Mouse (Mus musculus) limb, embryonic 14.5 days (tissue): ENCODE data around the gene Actn3. TPM values are rescaled to one million over a fixed set of nuclear protein-coding genes. Genes with fewer than 3 reads are reported as not detected.
A peak's percentile ranks its signal among the peaks of the same experiment; 100 is the strongest.
"Not testable (repeated sequence)": the region's sequence is repeated elsewhere in the genome, so short reads cannot be mapped to it uniquely, and the experiment has no call there.

ENCODE experiments used
- ATAC-seq: fragments of 200-750 bp; cut with Nextera tagmentation; 2 replicates; pipeline ENCODE4 v1.8.0; 2017; ENCODE audit warnings: low read depth, moderate number of reproducible peaks, moderate TSS enrichment; ENCODE audit not compliant: low FRiP score
- DNase-seq: peaks from one replicate; pipeline ENCODE4 v3.0.0-alpha.2; 2015; ENCODE audit warnings: low spot score
- H3K27ac ChIP-seq: fragments of 300-500 bp; sonication (generic); replicated peaks from 2 replicates; pipeline ENCODE4 v1.5.1; 2014; ENCODE audit warnings: low read depth, mild to moderate bottlenecking, low read length, moderate library complexity, mixed read lengths
- H3K27me3 ChIP-seq: fragments of 300-500 bp; sonication (generic); 2 replicates; pipeline ENCODE4 v1.6.1; 2014; ENCODE audit warnings: low read length, mixed read lengths; ENCODE audit not compliant: control insufficient read depth, insufficient read depth
- H3K36me3 ChIP-seq: fragments of 300-500 bp; sonication (generic); 2 replicates; pipeline ENCODE4 v1.6.1; 2014; ENCODE audit warnings: mild to moderate bottlenecking, low read length, moderate library complexity, mixed read lengths; ENCODE audit not compliant: control insufficient read depth, insufficient read depth
- H3K4me1 ChIP-seq: fragments of 300-500 bp; sonication (generic); 2 replicates; pipeline ENCODE4 v1.6.1; 2014; ENCODE audit warnings: antibody characterized with exemption, low read length, mixed read lengths; ENCODE audit not compliant: control insufficient read depth, insufficient read depth
- H3K4me2 ChIP-seq: fragments of 300-500 bp; sonication (generic); replicated peaks from 2 replicates; pipeline ENCODE4 v1.6.1; 2014; ENCODE audit warnings: low read depth, mild to moderate bottlenecking, low read length, moderate library complexity; ENCODE audit not compliant: severe bottlenecking
- H3K4me3 ChIP-seq: fragments of 300-500 bp; sonication (generic); replicated peaks from 2 replicates; pipeline ENCODE4 v1.5.1; 2014; ENCODE audit warnings: low read length
- H3K9ac ChIP-seq: fragments of 300-500 bp; sonication (generic); 2 replicates; pipeline ENCODE4 v1.6.1; 2014; ENCODE audit warnings: mild to moderate bottlenecking, low read depth, low read length, moderate library complexity; ENCODE audit not compliant: severe bottlenecking
- H3K9me3 ChIP-seq: fragments of 300-500 bp; sonication (generic); 2 replicates; pipeline ENCODE4 v1.6.1; 2016; ENCODE audit warnings: low read length; ENCODE audit not compliant: control insufficient read depth
- POLR2A ChIP-seq: fragments of 200-500 bp; IDR thresholded peaks from 2 replicates; pipeline ENCODE4 v1.8.0; 2012; ENCODE audit warnings: inconsistent platforms, mild to moderate bottlenecking, moderate library complexity, borderline replicate concordance; ENCODE audit not compliant: insufficient read depth, insufficient read length; ENCODE audit errors: extremely low read depth
- WGBS: fragments of 180-500 bp; shearing (Covaris S2); extraction: QIAGEN DNeasy Blood & Tissue Kit; methylation state at CpG from one replicate; pipeline ENCODE4 v1.1.7; 2014; 5-methylcytosine and 5-hydroxymethylcytosine counted together
- polyA plus RNA-seq, 2 experiments: library from polyadenylated mRNA; depleted of rRNA in 1 of 2; stranded (reverse) in 1 of 2; unstranded in 1 of 2; fragments of >200 nt; fragmentation: Nextera tagmentation in 1 of 2; extraction: Ambion mirVana in 1 of 2; gene quantifications; 2 replicates each; pipeline versions ENCODE4 v1.2.1 to v1.2.3; 2012 to 2014

Actn3 gene
- polyA plus RNA-seq, 2 experiments = 8.3 to 11.9 TPM

- no peaks in the 10 kb centered on the region for H3K9me3 ChIP-seq
- no peaks in the 10 kb centered on the region for H3K36me3 ChIP-seq
- under 1% methylated on average over 49 of the region's 52 CpGs for WGBS
- no peaks in the 10 kb centered on the region for H3K27me3 ChIP-seq
- peak within 1 kb of the TSS; percentile 82 for H3K4me2 ChIP-seq
- 0 out of 2 replicates have a peak, but pooled peaks have one; percentile 16 for TF ChIP-seq POLR2A
- H3K4me1 ChIP-seq = peaks cover 11% of the 10 kb centered on the region; the same call in 1 of the 2 replicates
- H3K4me3 ChIP-seq = peak within 1 kb of the TSS; percentile 79
- peak; percentile 97 for DNase-seq
- peak; percentile 94 for ATAC-seq
- peak within 1 kb of the TSS; percentile 70 for H3K9ac ChIP-seq
- H3K27ac ChIP-seq = 0 out of 2 replicates have a peak within 1 kb of the TSS, but pooled peaks have one; percentile 26
These were observed 955 bp upstream of the Actn3 start, which contains the start of gene Zdhhc24 for GRCm38 (mm10) chr19:4878405-4879323. Gene Zdhhc24 (plus strand): TSS chr19:4878668.

DNA sequence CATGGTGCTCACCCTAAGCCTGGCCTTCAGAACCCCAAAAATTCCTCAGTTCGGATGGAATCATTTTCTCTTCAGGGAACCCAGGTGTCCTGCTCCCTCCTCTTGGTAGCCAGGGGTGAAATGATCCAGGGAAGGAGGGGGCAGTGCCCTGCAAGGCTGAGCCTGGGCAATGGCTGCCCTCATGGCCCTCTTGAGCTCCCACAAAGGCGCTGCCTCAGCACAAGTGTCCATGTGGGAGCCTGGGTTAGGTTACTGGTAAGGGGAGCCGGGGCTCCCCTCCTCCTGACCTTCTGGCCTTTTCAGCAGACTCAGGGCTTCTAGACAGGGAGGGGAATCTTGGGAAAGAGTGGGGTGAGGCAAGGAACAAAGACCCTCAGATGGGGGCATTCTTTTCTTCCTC is 954 bp downstream of the Actn3 start:
- Histone ChIP-seq H3K27me3 (no peaks in the 10 kb centered on the region), H3K4me1 (peaks cover 11% of the 10 kb centered on the region; the same call in 1 of the 2 replicates), H3K36me3 (no peaks in the 10 kb centered on the region), H3K4me2 (no peak overlapping the region; the same call in 1 of the 2 replicates), H3K4me3 (no peak overlapping the region), H3K9me3 (no peaks in the 10 kb centered on the region), H3K27ac (no peak overlapping the region), H3K9ac (no peak overlapping the region)
- WGBS = 67% methylated on average over 3 of the region's 3 CpGs
- TF ChIP-seq POLR2A = no peak
- no peak for DNase-seq
- no peak for ATAC-seq

- 51% methylated on average over 4 of the region's 4 CpGs for WGBS
- Histone ChIP-seq H3K27ac (no peak overlapping the region), H3K4me1 (peaks cover 11% of the 10 kb centered on the region; the same call in 1 of the 2 replicates), H3K9ac (no peak overlapping the region), H3K9me3 (no peaks in the 10 kb centered on the region), H3K36me3 (no peaks in the 10 kb centered on the region), H3K27me3 (no peaks in the 10 kb centered on the region), H3K4me2 (no peak overlapping the region), H3K4me3 (no peak overlapping the region)
- TF ChIP-seq POLR2A = no peak
- ATAC-seq = no peak
- no peak for DNase-seq
These were observed 1.5 kb downstream of the Actn3 start for GRCm38 (mm10) chr19:4876241-4876640.

DNA sequence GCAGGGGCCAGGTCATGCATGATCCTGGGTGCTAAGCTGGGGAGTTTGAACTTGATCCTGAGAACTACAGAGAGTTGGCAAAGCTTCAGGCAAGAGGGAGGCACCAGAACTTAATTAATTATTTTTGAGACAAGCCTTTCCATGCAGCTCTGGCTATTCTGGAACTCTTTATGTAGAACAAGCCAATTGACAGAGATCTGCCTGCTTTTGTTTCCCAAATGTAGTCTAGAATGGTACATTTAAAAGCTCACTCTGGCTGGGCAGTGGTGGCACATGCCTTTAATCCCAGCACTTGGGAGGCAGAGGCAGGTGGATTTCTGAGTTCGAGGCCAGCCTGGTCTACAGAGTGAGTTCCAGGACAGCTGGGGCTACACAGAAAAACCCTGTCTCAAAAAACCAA is 3.1 kb downstream of the Actn3 start:
- ATAC-seq, H3K27ac ChIP-seq, H3K27me3 ChIP-seq, H3K4me3 ChIP-seq, H3K9ac ChIP-seq, H3K4me2 ChIP-seq, H3K9me3 ChIP-seq, H3K36me3 ChIP-seq, DNase-seq: not testable (repeated sequence)
- H3K4me1 ChIP-seq = peaks cover 11% of the 10 kb centered on the region; the same call in 1 of the 2 replicates
- WGBS = 93% methylated on average over 1 of the region's 1 CpGs

- Histone ChIP-seq H3K4me1 (peaks cover 6% of the 10 kb centered on the region; the same call in 1 of the 2 replicates), H3K27ac (no peak overlapping the region), H3K27me3 (no peaks in the 10 kb centered on the region), H3K4me3 (no peak overlapping the region), H3K36me3 (0 out of 2 replicates have a peak, but pooled peaks cover under 1% of the 10 kb centered on the region), H3K4me2 (peak overlapping the region; percentile 26), H3K9ac (no peak overlapping the region), H3K9me3 (no peaks in the 10 kb centered on the region)
- 5% methylated on average over 17 of the region's 17 CpGs for WGBS
- no peak for TF ChIP-seq POLR2A
- ATAC-seq (no peak), DNase-seq (no peak)
These were observed 12.6 kb downstream of the Actn3 start for GRCm38 (mm10) chr19:4865147-4865546.
